Mouse (Mus musculus) kidney, embryonic 14.5 days (tissue): ENCODE data around the gene Gfra1. TPM values are rescaled to one million over a fixed set of nuclear protein-coding genes. Genes with fewer than 3 reads are reported as not detected.

Source experiments
- ATAC-seq: fragments of 200-750 bp; cut with Nextera tagmentation; 2 replicates; pipeline ENCODE4 v1.8.0; 2017; ENCODE audit warnings: moderate number of reproducible peaks, mild to moderate bottlenecking, moderate TSS enrichment, moderate library complexity; ENCODE audit not compliant: low FRiP score, low TSS enrichment
- H3K27ac ChIP-seq: fragments of 300-500 bp; sonication (generic); 2 replicates; pipeline ENCODE4 v1.5.1; 2014; ENCODE audit warnings: low read depth, mild to moderate bottlenecking, low read length, moderate library complexity, mixed read lengths
- H3K27me3 ChIP-seq: fragments of 300-500 bp; sonication (generic); 2 replicates; pipeline ENCODE4 v1.6.1; 2014; ENCODE audit warnings: mild to moderate bottlenecking, low read length; ENCODE audit not compliant: control insufficient read depth, insufficient read depth
- H3K36me3 ChIP-seq: fragments of 300-500 bp; sonication (generic); 2 replicates; pipeline ENCODE4 v1.6.1; 2014; ENCODE audit warnings: low read length, mixed read lengths; ENCODE audit not compliant: control insufficient read depth, insufficient read depth
- H3K4me1 ChIP-seq: fragments of 300-500 bp; sonication (generic); 2 replicates; pipeline ENCODE4 v1.6.1; 2014; ENCODE audit warnings: low read length, mixed read lengths; ENCODE audit not compliant: control insufficient read depth, insufficient read depth
- H3K4me2 ChIP-seq: fragments of 300-500 bp; sonication (generic); replicated peaks from 2 replicates; pipeline ENCODE4 v1.6.1; 2014; ENCODE audit warnings: low read depth, mild to moderate bottlenecking, low read length
- H3K4me3 ChIP-seq: fragments of 300-500 bp; sonication (generic); 2 replicates; pipeline ENCODE4 v1.5.1; 2014; ENCODE audit warnings: mild to moderate bottlenecking, low read length
- H3K9ac ChIP-seq: fragments of 300-500 bp; sonication (generic); 2 replicates; pipeline ENCODE4 v1.6.1; 2014; ENCODE audit warnings: low read depth, mild to moderate bottlenecking, low read length, moderate library complexity
- H3K9me3 ChIP-seq: fragments of 300-500 bp; sonication (generic); 2 replicates; pipeline ENCODE4 v1.6.1; 2016; ENCODE audit warnings: low read length; ENCODE audit not compliant: control insufficient read depth
- WGBS: fragments of 180-500 bp; shearing (Covaris S2); extraction: QIAGEN DNeasy Blood & Tissue Kit; methylation state at CpG from one replicate; pipeline ENCODE4 v1.1.7; 2014; 5-methylcytosine and 5-hydroxymethylcytosine counted together
- polyA plus RNA-seq: library from polyadenylated mRNA; unstranded; fragments of >200 nt; fragmentation: Nextera tagmentation; extraction: Ambion mirVana; gene quantifications from 2 replicates; pipeline ENCODE4 v1.2.1, GENCODE M21; 2014

Gene Gfra1
- polyA plus RNA-seq, 1 experiment from 2014 or later = 70.1 TPM

- no peaks in the 10 kb centered on the region for H3K9me3 ChIP-seq
- H3K4me3 ChIP-seq = no peak overlapping the region
- no peaks in the 10 kb centered on the region for H3K27me3 ChIP-seq
- ATAC-seq = no peak
- H3K4me2 ChIP-seq = no peak overlapping the region
- H3K4me1 ChIP-seq = peaks cover 17% of the 10 kb centered on the region
- H3K36me3 ChIP-seq = no peaks in the 10 kb centered on the region
- H3K27ac ChIP-seq = no peak overlapping the region
- no peak overlapping the region for H3K9ac ChIP-seq
- WGBS = 92% methylated on average over 4 of the region's 4 CpGs
Measured at GRCm38 (mm10) chr19:58415173-58415572, 40.5 kb downstream of the Gfra1 start.

DNA sequence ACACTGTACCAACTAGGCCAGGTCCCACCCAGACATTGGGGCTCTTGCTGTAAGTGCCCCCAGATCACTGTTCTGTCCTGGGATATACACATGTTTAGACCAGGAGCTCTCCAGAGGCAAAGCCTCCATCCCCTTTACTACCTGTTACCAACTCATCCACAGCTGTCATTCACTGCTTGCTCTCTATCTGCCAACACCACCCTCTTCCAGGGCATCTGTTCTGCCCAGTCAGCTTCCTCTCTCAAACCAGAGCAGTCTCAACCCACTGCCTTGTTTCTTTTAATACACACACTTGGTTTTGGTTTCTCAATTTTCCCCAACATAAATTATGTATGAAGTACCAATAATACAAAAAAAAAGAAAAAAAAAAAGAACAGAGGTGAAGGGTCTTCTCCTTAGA is 41.0 kb downstream of the Gfra1 start:
- no peak for ATAC-seq
- Histone ChIP-seq H3K9me3 (no peaks in the 10 kb centered on the region), H3K4me2 (no peak overlapping the region), H3K4me3 (no peak overlapping the region), H3K27ac (no peak overlapping the region), H3K4me1 (peaks cover 14% of the 10 kb centered on the region), H3K27me3 (no peaks in the 10 kb centered on the region), H3K9ac (no peak overlapping the region), H3K36me3 (no peaks in the 10 kb centered on the region)

- Histone ChIP-seq H3K27ac (no peak overlapping the region), H3K36me3 (no peaks in the 10 kb centered on the region), H3K4me2 (no peak overlapping the region; the same call in 1 of the 2 replicates), H3K4me1 (peaks cover 8% of the 10 kb centered on the region; the same call in 1 of the 2 replicates), H3K9ac (no peak overlapping the region), H3K27me3 (no peaks in the 10 kb centered on the region), H3K9me3 (no peaks in the 10 kb centered on the region), H3K4me3 (no peak overlapping the region)
- 19% methylated on average over 8 of the region's 8 CpGs for WGBS
- peak; percentile 84 for ATAC-seq
Measured at GRCm38 (mm10) chr19:58413290-58413689, 42.4 kb downstream of the Gfra1 start.

GRCm38 (mm10) chr19:58412811-58413210 is 42.9 kb downstream of the Gfra1 start:
- Histone ChIP-seq H3K4me3 (no peak overlapping the region), H3K36me3 (no peaks in the 10 kb centered on the region), H3K4me1 (peaks cover 8% of the 10 kb centered on the region; the same call in 1 of the 2 replicates), H3K9me3 (no peaks in the 10 kb centered on the region), H3K27ac (peak overlapping the region; percentile 32; the same call in 1 of the 2 replicates), H3K4me2 (no peak overlapping the region), H3K27me3 (no peaks in the 10 kb centered on the region), H3K9ac (no peak overlapping the region)
- no peak for ATAC-seq
- 41% methylated on average over 2 of the region's 3 CpGs for WGBS

DNA sequence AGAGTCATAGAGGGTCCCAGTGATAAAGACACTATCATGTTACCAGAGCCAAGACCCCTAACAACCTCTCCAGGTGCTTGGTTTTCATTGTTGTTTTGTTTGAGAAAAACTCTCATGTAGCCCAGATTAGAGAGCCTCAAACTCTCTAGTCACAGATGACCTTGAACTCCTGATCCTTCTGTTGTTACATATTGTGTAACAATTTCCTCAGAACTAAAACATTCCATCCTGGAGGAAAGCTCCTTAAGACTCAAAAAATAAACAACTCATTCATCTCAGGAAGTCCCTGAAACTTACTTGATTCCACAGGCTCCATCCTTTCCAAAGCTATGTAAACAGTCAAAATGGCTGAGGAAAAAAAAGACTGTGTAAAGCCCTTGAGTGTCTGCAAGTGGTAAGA is 49.0 kb downstream of the Gfra1 start:
- no peak overlapping the region for H3K4me3 ChIP-seq
- H3K27me3 ChIP-seq = no peaks in the 10 kb centered on the region
- H3K4me2 ChIP-seq = no peak overlapping the region
- no peaks in the 10 kb centered on the region for H3K4me1 ChIP-seq
- H3K36me3 ChIP-seq = no peaks in the 10 kb centered on the region
- ATAC-seq = no peak
- H3K9me3 ChIP-seq = no peaks in the 10 kb centered on the region; the same call in 1 of the 2 replicates
- H3K9ac ChIP-seq = no peak overlapping the region
- H3K27ac ChIP-seq = no peak overlapping the region

GRCm38 (mm10) chr19:58400224-58400623 is 55.5 kb downstream of the Gfra1 start:
- H3K27me3 ChIP-seq = no peaks in the 10 kb centered on the region
- WGBS = 90% methylated on average over 3 of the region's 3 CpGs
- no peak overlapping the region for H3K9ac ChIP-seq
- ATAC-seq = no peak
- no peak overlapping the region for H3K27ac ChIP-seq
- no peaks in the 10 kb centered on the region for H3K36me3 ChIP-seq
- peaks cover 29% of the 10 kb centered on the region for H3K4me1 ChIP-seq
- no peak overlapping the region for H3K4me3 ChIP-seq
- no peak overlapping the region for H3K4me2 ChIP-seq
- no peaks in the 10 kb centered on the region for H3K9me3 ChIP-seq

DNA sequence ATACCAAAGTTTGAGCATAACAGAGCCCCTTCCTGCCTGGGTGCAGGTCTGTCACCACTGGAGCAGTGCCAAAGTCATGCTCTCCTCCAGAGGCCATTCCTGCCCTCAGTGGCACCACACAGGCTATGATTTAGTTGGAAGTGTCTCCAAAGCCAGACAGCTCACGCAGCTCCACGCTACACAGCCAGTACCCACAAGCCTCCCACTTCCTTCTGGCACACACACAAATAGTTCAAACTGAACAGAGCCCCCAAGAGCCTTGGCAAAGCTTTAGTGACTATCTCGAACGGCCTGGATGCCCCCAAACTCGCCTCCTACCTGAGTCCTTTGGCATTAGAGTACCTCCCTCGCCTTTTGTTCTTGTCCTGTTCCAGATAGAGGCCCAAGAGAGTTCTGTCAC is 56.5 kb downstream of the Gfra1 start:
- Histone ChIP-seq H3K9ac (no peak overlapping the region), H3K4me2 (no peak overlapping the region), H3K27me3 (no peaks in the 10 kb centered on the region), H3K4me1 (peaks cover 29% of the 10 kb centered on the region), H3K27ac (no peak overlapping the region), H3K9me3 (no peaks in the 10 kb centered on the region), H3K36me3 (no peaks in the 10 kb centered on the region), H3K4me3 (no peak overlapping the region)
- no peak for ATAC-seq
- 68% methylated on average over 6 of the region's 6 CpGs for WGBS

GRCm38 (mm10) chr19:58396604-58396984 is 59.1 kb downstream of the Gfra1 start:
- Histone ChIP-seq H3K4me2 (peak overlapping the region; percentile 27), H3K4me3 (no peak overlapping the region), H3K27ac (peak overlapping the region; percentile 93), H3K36me3 (no peaks in the 10 kb centered on the region), H3K9me3 (no peaks in the 10 kb centered on the region), H3K9ac (no peak overlapping the region), H3K27me3 (no peaks in the 10 kb centered on the region), H3K4me1 (peaks cover 29% of the 10 kb centered on the region)
- WGBS = 18% methylated on average over 4 of the region's 4 CpGs
- peak; percentile 58; the same call in 1 of the 2 replicates for ATAC-seq

GRCm38 (mm10) chr19:58395785-58396603 is 59.7 kb downstream of the Gfra1 start:
- no peaks in the 10 kb centered on the region for H3K36me3 ChIP-seq
- peak; percentile 73 for ATAC-seq
- H3K4me1 ChIP-seq = peaks cover 29% of the 10 kb centered on the region
- H3K4me2 ChIP-seq = peak overlapping the region; percentile 27
- peak overlapping the region; percentile 29; the same call in 1 of the 2 replicates for H3K9ac ChIP-seq
- H3K4me3 ChIP-seq = no peak overlapping the region
- peak overlapping the region; percentile 93 for H3K27ac ChIP-seq
- no peaks in the 10 kb centered on the region for H3K9me3 ChIP-seq
- H3K27me3 ChIP-seq = no peaks in the 10 kb centered on the region
- 17% methylated on average over 16 of the region's 16 CpGs for WGBS
